Mouse (Mus musculus): Measurements from ENCODE around the gene Gm14418. TPM values are rescaled to one million over a fixed set of nuclear protein-coding genes. Genes with fewer than 3 reads are reported as not detected.
"Not testable (repeated sequence)": the region's sequence is repeated elsewhere in the genome, so short reads cannot be mapped to it uniquely, and the experiment has no call there.

Gene Gm14418
- 10 to 100 TPM; 28.9 to 35.2 TPM for total RNA-seq (2021)

GRCm38 (mm10) chr2:177398096-177398495 lies at the start of gene Gm14418:
TSS of gene Gm14418 (minus strand) at chr2:177398320.
- DNase-seq (ENCODE audit: low spot score in 2 of 2); intact Hi-C loops (cut with DNase I): not testable (repeated sequence)

Other genes with a start within 250 kb of the Gm14418 start
- 10 to 100 TPM; 54.9 to 65.0 TPM for gene Gm14410, start 191.9 kb downstream of the Gm14418 start, total RNA-seq (2021)
- gene Gm14409, start 131.3 kb downstream of the Gm14418 start, total RNA-seq (2021) = 1 to 10 TPM; 1.4 to 1.7 TPM
- 1 to 10 TPM; 3.6 to 5.2 TPM for gene Gm14412, start 74.0 kb downstream of the Gm14418 start, total RNA-seq (2021)
- gene Zfp970, start 66.4 kb upstream of the Gm14418 start, total RNA-seq (2021) = 10 to 100 TPM; 21.5 to 31.6 TPM
- gene Gm14403, start 99.9 kb upstream of the Gm14418 start, total RNA-seq (2021) = 10 to 100 TPM; 23.3 to 28.8 TPM
- under 1 TPM in 1 of 2 experiments, not detected in 1; 0.34 TPM for gene Gm14406, start 179.9 kb upstream of the Gm14418 start, total RNA-seq (2021)

Measured in left cerebral cortex, postnatal 25 days (tissue).